Mouse (Mus musculus) intestine, embryonic 14.5 days (tissue): ENCODE results near the gene Cass4. TPM values are rescaled to one million over a fixed set of nuclear protein-coding genes. Genes with fewer than 3 reads are reported as not detected.

Experiments
- ATAC-seq: fragments of 200-750 bp; cut with Nextera tagmentation; replicated peaks from 2 replicates; pipeline ENCODE4 v1.8.0; 2017; ENCODE audit warnings: low read depth, moderate number of reproducible peaks, moderate TSS enrichment, moderate library complexity; ENCODE audit not compliant: low FRiP score, low TSS enrichment
- DNase-seq: peaks from one replicate; pipeline ENCODE4 v3.0.0-alpha.2; 2018; ENCODE audit warnings: low spot score
- H3K27ac ChIP-seq: fragments of 300-500 bp; sonication (generic); 2 replicates; pipeline ENCODE4 v1.5.1; 2014; ENCODE audit warnings: low read depth, mild to moderate bottlenecking, control low read depth
- H3K27me3 ChIP-seq: fragments of 300-500 bp; sonication (generic); replicated peaks from 2 replicates; pipeline ENCODE4 v1.6.1; 2014; ENCODE audit warnings: low read length, control low read depth; ENCODE audit not compliant: control insufficient read depth, insufficient read depth
- H3K36me3 ChIP-seq: fragments of 300-500 bp; sonication (generic); 2 replicates; pipeline ENCODE4 v1.6.1; 2014; ENCODE audit warnings: low read length, control low read depth; ENCODE audit not compliant: control insufficient read depth, insufficient read depth
- H3K4me1 ChIP-seq: fragments of 300-500 bp; sonication (generic); replicated peaks from 2 replicates; pipeline ENCODE4 v1.6.1; 2014; ENCODE audit warnings: low read length, control low read depth, mixed read lengths; ENCODE audit not compliant: control insufficient read depth, insufficient read depth
- H3K4me2 ChIP-seq: fragments of 300-500 bp; sonication (generic); 2 replicates; pipeline ENCODE4 v1.6.1; 2014; ENCODE audit warnings: low read length
- H3K4me3 ChIP-seq: fragments of 300-500 bp; sonication (generic); 2 replicates; pipeline ENCODE4 v1.5.1; 2014; ENCODE audit warnings: low read depth, low read length, control low read depth, mixed read lengths
- H3K9ac ChIP-seq: fragments of 300-500 bp; sonication (generic); 2 replicates; pipeline ENCODE4 v1.6.1; 2014; ENCODE audit warnings: mild to moderate bottlenecking, low read length
- H3K9me3 ChIP-seq: fragments of 300-500 bp; sonication (generic); 2 replicates; pipeline ENCODE4 v1.6.1; 2016; ENCODE audit warnings: low read length, control low read depth; ENCODE audit not compliant: control insufficient read depth
- WGBS: fragments of 180-500 bp; shearing (Covaris S2); extraction: QIAGEN DNeasy Blood & Tissue Kit; methylation state at CpG from one replicate; pipeline ENCODE4 v1.1.7; 2014; 5-methylcytosine and 5-hydroxymethylcytosine counted together
- polyA plus RNA-seq: library from polyadenylated mRNA; unstranded; fragments of >200 nt; fragmentation: Nextera tagmentation; extraction: Ambion mirVana; gene quantifications from 2 replicates; pipeline ENCODE4 v1.2.1, GENCODE M21; 2014

Cass4 gene
- 0.20 and 0.45 TPM in 2 replicates for polyA plus RNA-seq

DNA sequence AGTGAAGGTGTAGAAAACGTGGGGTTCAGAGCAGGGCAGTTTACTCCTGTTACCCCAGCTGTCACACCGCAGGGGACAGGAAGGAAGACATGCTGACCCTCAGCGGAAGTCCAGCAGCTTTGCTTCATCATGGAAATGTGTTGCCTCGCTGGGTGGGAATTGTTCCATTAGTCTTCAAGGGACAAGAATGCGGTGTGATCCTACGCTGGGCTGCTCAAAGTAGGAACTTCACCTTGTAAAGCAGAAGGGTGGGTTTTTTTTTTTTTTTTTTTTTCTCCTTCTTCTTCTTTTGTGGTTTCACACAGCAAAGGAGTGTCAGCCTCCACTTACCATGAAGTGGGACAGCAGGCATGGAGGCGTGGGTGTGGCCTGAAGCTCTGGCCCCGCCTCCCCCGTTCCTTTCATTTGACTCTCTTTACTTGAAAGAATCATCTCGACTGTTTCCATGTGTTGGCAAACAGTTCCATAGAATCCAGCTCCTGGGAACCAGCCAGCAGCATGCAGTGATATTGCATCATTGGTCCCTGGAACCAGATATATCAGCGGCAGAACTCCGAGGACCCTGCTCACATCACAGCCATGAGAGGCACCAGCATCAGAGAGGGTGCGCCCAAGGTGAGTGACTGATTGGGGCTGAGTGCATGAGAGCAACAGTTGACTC is at the start of gene Cass4:
Cass4 (plus strand) TSS at position 404 of the 661 bp plus-strand sequence.
- H3K27me3 ChIP-seq: no peaks in the 10 kb centered on the region
- no peak for ATAC-seq
- no peaks in the 10 kb centered on the region for H3K4me1 ChIP-seq
- WGBS: 22% methylated on average over 13 of the region's 13 CpGs
- no peak within 1 kb of the TSS for H3K4me3 ChIP-seq
- no peaks in the 10 kb centered on the region for H3K9me3 ChIP-seq
- no peaks in the 10 kb centered on the region for H3K36me3 ChIP-seq
- DNase-seq: no peak
- no peak within 1 kb of the TSS for H3K9ac ChIP-seq
- H3K27ac ChIP-seq: no peak within 1 kb of the TSS
- no peak within 1 kb of the TSS for H3K4me2 ChIP-seq

DNA sequence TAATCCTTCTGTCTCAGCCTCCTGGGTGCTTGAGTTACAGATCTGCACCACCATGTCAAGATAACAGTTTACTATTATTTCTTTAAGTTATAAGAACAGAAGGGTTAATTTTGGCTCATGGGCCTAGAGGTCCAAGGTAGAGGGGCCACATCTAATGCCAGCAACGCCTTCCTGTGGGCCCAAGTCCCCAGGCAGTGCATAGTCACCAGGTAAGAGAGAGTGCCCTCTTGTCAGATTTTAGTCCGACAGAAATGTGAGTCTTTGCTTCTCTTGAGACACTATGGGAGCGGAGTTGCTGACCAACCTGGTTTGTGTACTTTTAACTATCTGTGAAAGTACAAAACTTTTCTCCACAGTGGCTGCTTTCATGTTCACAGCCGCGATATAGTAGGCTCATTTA is 48.9 kb upstream of the Cass4 start:
- no peak overlapping the region for H3K9ac ChIP-seq
- peak overlapping the region; percentile 97 for H3K4me2 ChIP-seq
- ATAC-seq (no peak), DNase-seq (no peak)
- 34% methylated on average over 5 of the region's 5 CpGs for WGBS
- 0 out of 2 replicates have a peak overlapping the region, but pooled peaks have one; percentile 27 for H3K27ac ChIP-seq
- H3K27me3 ChIP-seq: no peaks in the 10 kb centered on the region
- H3K4me3 ChIP-seq: peak overlapping the region; percentile 58
- peaks cover 18% of the 10 kb centered on the region for H3K4me1 ChIP-seq
- no peaks in the 10 kb centered on the region for H3K36me3 ChIP-seq
- H3K9me3 ChIP-seq: no peaks in the 10 kb centered on the region

DNA sequence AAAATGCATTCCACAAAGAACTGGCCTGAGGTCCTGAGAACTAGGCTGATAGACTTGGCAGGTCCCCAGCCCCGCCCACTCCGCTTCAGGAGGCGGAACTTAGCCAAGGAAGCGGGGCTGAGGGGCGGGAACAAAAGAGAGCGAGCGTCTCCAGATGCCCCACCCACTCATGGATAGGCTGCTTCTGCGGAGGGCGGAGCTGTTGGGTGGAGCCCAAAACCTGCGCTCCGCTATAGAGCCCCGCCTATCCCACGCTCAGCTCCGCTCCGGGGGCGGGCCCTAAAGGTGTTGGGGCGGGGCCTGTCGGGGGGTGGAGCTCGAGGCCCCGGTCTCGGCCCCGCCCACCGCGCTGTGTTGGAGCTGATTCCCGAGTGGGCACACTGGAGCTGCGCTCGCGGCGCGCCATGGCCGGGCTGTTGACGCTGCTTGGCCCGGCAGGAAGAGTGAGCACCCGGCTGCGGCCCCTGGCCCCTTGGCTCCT is 48.3 kb upstream of the Cass4 start, which contains the start of gene Fam210b:
Fam210b (plus strand) TSS at position 308 of the 481 bp plus-strand sequence.
- H3K9ac ChIP-seq: peak within 1 kb of the TSS; percentile 52
- H3K27me3 ChIP-seq: no peaks in the 10 kb centered on the region
- 0 out of 2 replicates have a peak within 1 kb of the TSS, but pooled peaks have one; percentile 27 for H3K27ac ChIP-seq
- peak within 1 kb of the TSS; percentile 97 for H3K4me2 ChIP-seq
- ATAC-seq (peak; percentile 96), DNase-seq (peak; percentile 95)
- no peaks in the 10 kb centered on the region for H3K36me3 ChIP-seq
- peaks cover 18% of the 10 kb centered on the region for H3K4me1 ChIP-seq
- H3K9me3 ChIP-seq: no peaks in the 10 kb centered on the region
- peak within 1 kb of the TSS; percentile 58 for H3K4me3 ChIP-seq
- 1% methylated on average over 35 of the region's 35 CpGs for WGBS

GRCm38 (mm10) chr2:172346034-172346929 is 47.3 kb upstream of the Cass4 start:
- WGBS: 9% methylated on average over 31 of the region's 31 CpGs
- peak overlapping the region; percentile 52 for H3K9ac ChIP-seq
- no peak overlapping the region for H3K27ac ChIP-seq
- peaks cover 18% of the 10 kb centered on the region for H3K4me1 ChIP-seq
- no peak for DNase-seq
- H3K27me3 ChIP-seq: no peaks in the 10 kb centered on the region
- H3K4me3 ChIP-seq: peak overlapping the region; percentile 58
- ATAC-seq: peak; percentile 2; the same call in 1 of the 2 replicates
- H3K36me3 ChIP-seq: no peaks in the 10 kb centered on the region
- peak overlapping the region; percentile 97 for H3K4me2 ChIP-seq
- H3K9me3 ChIP-seq: no peaks in the 10 kb centered on the region

GRCm38 (mm10) chr2:172346933-172347611 is 46.5 kb upstream of the Cass4 start:
- no peak overlapping the region for H3K27ac ChIP-seq
- H3K9me3 ChIP-seq: no peaks in the 10 kb centered on the region
- peaks cover 18% of the 10 kb centered on the region for H3K4me1 ChIP-seq
- DNase-seq (no peak), ATAC-seq (no peak)
- H3K9ac ChIP-seq: no peak overlapping the region
- WGBS: 65% methylated on average over 8 of the region's 8 CpGs
- H3K4me3 ChIP-seq: no peak overlapping the region
- no peaks in the 10 kb centered on the region for H3K36me3 ChIP-seq
- no peak overlapping the region for H3K4me2 ChIP-seq
- H3K27me3 ChIP-seq: no peaks in the 10 kb centered on the region

DNA sequence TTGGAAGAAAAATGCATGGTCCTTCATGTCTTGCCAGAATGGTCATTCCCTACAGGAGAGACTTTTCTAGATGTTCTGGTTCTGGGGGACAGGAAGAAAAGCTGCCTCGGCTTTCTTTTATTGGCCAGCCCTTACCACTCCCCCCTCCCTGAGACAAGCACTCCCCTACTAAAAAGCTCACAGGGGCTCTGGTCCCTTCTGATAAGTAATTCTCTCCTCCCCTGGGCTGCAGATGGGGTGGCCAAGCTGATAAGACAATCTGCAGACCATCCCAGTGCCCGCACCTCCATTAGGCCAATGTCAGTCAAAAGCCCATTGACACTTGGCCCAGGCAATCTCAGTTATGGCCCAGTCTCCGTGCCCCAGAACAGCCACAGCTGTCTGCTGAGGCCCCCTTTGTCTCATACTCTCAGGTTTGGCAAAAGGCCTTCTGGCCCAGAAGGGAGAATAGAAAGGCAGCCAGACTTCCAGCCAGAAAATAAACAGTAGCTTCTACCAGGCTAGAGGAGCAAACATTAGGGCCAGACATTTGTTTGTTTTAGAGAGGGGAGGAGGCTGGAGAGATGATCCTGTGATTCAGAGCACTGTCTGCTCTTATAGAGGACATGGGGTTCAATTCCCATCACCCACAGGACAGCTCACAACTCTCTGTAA is 45.2 kb upstream of the Cass4 start:
- peaks cover 18% of the 10 kb centered on the region for H3K4me1 ChIP-seq
- H3K27me3 ChIP-seq: no peaks in the 10 kb centered on the region
- DNase-seq: no peak
- H3K36me3 ChIP-seq: no peaks in the 10 kb centered on the region
- 21% methylated on average over 3 of the region's 3 CpGs for WGBS
- H3K9ac ChIP-seq: no peak overlapping the region
- no peak overlapping the region for H3K4me3 ChIP-seq
- no peak overlapping the region for H3K4me2 ChIP-seq
- no peak for ATAC-seq
- H3K9me3 ChIP-seq: no peaks in the 10 kb centered on the region
- H3K27ac ChIP-seq: peak overlapping the region; percentile 22; the same call in 1 of the 2 replicates

DNA sequence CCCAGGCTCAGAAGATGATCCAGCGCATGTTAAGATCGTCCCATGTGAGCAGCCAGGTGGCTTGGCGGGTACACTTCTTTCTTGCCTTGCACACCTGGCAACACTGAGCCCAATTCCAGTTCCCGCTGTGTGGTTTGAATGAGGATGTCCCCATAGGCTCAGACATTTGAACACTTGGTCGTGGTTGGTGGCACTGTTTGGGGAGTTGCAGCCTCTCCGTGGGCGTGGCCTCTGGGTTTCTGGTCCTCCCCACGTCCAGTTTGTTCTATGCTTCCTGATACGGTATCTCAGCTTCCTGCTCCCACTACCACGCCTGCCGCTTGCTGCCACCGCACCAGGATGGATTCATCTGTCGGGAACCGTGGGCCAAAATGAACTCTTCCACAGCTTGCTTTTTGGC is 43.8 kb upstream of the Cass4 start:
- no peaks in the 10 kb centered on the region for H3K9me3 ChIP-seq
- no peaks in the 10 kb centered on the region for H3K27me3 ChIP-seq
- 78% methylated on average over 14 of the region's 14 CpGs for WGBS
- H3K4me1 ChIP-seq: peaks cover 16% of the 10 kb centered on the region
- DNase-seq: no peak
- H3K27ac ChIP-seq: no peak overlapping the region
- H3K4me2 ChIP-seq: no peak overlapping the region
- H3K9ac ChIP-seq: no peak overlapping the region
- H3K4me3 ChIP-seq: no peak overlapping the region
- ATAC-seq: no peak
- peaks cover 9% of the 10 kb centered on the region for H3K36me3 ChIP-seq

DNA sequence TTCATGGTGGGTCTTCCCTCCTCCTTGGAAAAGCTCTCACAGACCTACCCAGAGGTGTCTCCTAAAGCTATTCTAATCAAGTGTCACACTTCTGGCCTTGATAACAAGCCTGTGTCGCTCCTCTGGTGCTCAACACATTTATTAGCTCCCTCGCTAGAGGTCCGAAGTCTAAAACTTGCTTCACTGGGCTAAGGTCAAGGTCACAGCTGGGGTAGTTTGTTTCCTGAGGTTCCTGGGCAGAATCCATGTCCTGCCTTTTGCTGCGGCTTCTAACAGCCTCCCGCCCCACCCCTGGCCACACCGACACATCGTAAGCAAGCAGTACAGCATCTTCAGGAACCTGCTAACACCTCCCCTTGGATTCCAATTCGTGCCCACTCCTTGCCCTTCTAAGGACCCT is 42.8 kb upstream of the Cass4 start:
- no peaks in the 10 kb centered on the region for H3K27me3 ChIP-seq
- ATAC-seq: no peak
- 65% methylated on average over 8 of the region's 8 CpGs for WGBS
- DNase-seq: no peak
- peaks cover 14% of the 10 kb centered on the region for H3K4me1 ChIP-seq
- no peaks in the 10 kb centered on the region for H3K9me3 ChIP-seq
- H3K36me3 ChIP-seq: peaks cover 19% of the 10 kb centered on the region
- H3K9ac ChIP-seq: no peak overlapping the region
- H3K27ac ChIP-seq: no peak overlapping the region
- no peak overlapping the region for H3K4me2 ChIP-seq
- no peak overlapping the region for H3K4me3 ChIP-seq
